Mouse (Mus musculus) lung, embryonic 16.5 days (tissue): ENCODE measurements around the gene Lmo2. TPM values are rescaled to one million over a fixed set of nuclear protein-coding genes. Genes with fewer than 3 reads are reported as not detected.

ENCODE experiments used
- ATAC-seq: fragments of 200-750 bp; cut with Nextera tagmentation; 2 replicates; pipeline ENCODE4 v1.8.0; 2017; ENCODE audit warnings: low read depth, mild to moderate bottlenecking, moderate library complexity
- H3K27ac ChIP-seq: fragments of 300-500 bp; sonication (generic); 2 replicates; pipeline ENCODE4 v1.5.1; 2014; ENCODE audit warnings: mild to moderate bottlenecking, control low read depth, low read length
- H3K27me3 ChIP-seq: fragments of 300-500 bp; sonication (generic); 2 replicates; pipeline ENCODE4 v1.6.1; 2014; ENCODE audit warnings: low read depth, low read length, mixed read lengths; ENCODE audit not compliant: control insufficient read depth, insufficient read depth
- H3K36me3 ChIP-seq: fragments of 300-500 bp; sonication (generic); 2 replicates; pipeline ENCODE4 v1.6.1; 2014; ENCODE audit warnings: low read length; ENCODE audit not compliant: control insufficient read depth, insufficient read depth
- H3K4me1 ChIP-seq: fragments of 300-500 bp; sonication (generic); replicated peaks from 2 replicates; pipeline ENCODE4 v1.6.1; 2014; ENCODE audit warnings: low read length, mixed read lengths; ENCODE audit not compliant: control insufficient read depth, insufficient read depth
- H3K4me2 ChIP-seq: fragments of 300-500 bp; sonication (generic); 2 replicates; pipeline ENCODE4 v1.6.1; 2014; ENCODE audit warnings: low read depth, low read length, control low read depth
- H3K4me3 ChIP-seq: fragments of 300-500 bp; sonication (generic); 2 replicates; pipeline ENCODE4 v1.5.1; 2014; ENCODE audit warnings: mild to moderate bottlenecking, low read length, control low read depth
- H3K9ac ChIP-seq: fragments of 300-500 bp; sonication (generic); 2 replicates; pipeline ENCODE4 v1.6.1; 2014; ENCODE audit warnings: low read length, control low read depth
- H3K9me3 ChIP-seq: fragments of 300-500 bp; sonication (generic); 2 replicates; pipeline ENCODE4 v1.6.1; 2016; ENCODE audit warnings: low read length; ENCODE audit not compliant: control insufficient read depth
- WGBS: fragments of 180-500 bp; shearing (Covaris S2); extraction: QIAGEN DNeasy Blood & Tissue Kit; methylation state at CpG from one replicate; pipeline ENCODE4 v1.1.7; 2014; 5-methylcytosine and 5-hydroxymethylcytosine counted together
- polyA plus RNA-seq: library from polyadenylated mRNA; unstranded; fragments of >200 nt; fragmentation: Nextera tagmentation; extraction: Ambion mirVana; gene quantifications from 2 replicates; pipeline ENCODE4 v1.2.1, GENCODE M21; 2015

Lmo2 gene
- polyA plus RNA-seq, 1 experiment from 2014 or later: 31.6 TPM

GRCm38 (mm10) chr2:103937670-103938069 is 20.1 kb upstream of the Lmo2 start:
- no peak overlapping the region for H3K4me2 ChIP-seq
- ATAC-seq: no peak
- no peak overlapping the region for H3K9ac ChIP-seq
- H3K27me3 ChIP-seq: no peaks in the 10 kb centered on the region
- no peak overlapping the region for H3K27ac ChIP-seq
- no peaks in the 10 kb centered on the region; the same call in 1 of the 2 replicates for H3K4me1 ChIP-seq
- no peaks in the 10 kb centered on the region for H3K9me3 ChIP-seq
- no peak overlapping the region for H3K4me3 ChIP-seq
- WGBS: 83% methylated on average over 2 of the region's 2 CpGs
- no peaks in the 10 kb centered on the region for H3K36me3 ChIP-seq

GRCm38 (mm10) chr2:103938573-103938972 is 19.2 kb upstream of the Lmo2 start:
- H3K36me3 ChIP-seq: no peaks in the 10 kb centered on the region
- 71% methylated on average over 1 of the region's 1 CpGs for WGBS
- no peaks in the 10 kb centered on the region for H3K9me3 ChIP-seq
- ATAC-seq: no peak
- H3K27ac ChIP-seq: no peak overlapping the region
- no peaks in the 10 kb centered on the region for H3K27me3 ChIP-seq
- H3K9ac ChIP-seq: no peak overlapping the region
- H3K4me1 ChIP-seq: no peaks in the 10 kb centered on the region; the same call in 1 of the 2 replicates
- H3K4me3 ChIP-seq: no peak overlapping the region
- H3K4me2 ChIP-seq: no peak overlapping the region

GRCm38 (mm10) chr2:103939003-103939402 is 18.8 kb upstream of the Lmo2 start:
- Histone ChIP-seq H3K9me3 (no peaks in the 10 kb centered on the region), H3K27ac (no peak overlapping the region), H3K4me3 (no peak overlapping the region), H3K4me1 (no peaks in the 10 kb centered on the region; the same call in 1 of the 2 replicates), H3K36me3 (no peaks in the 10 kb centered on the region), H3K4me2 (no peak overlapping the region), H3K9ac (no peak overlapping the region), H3K27me3 (no peaks in the 10 kb centered on the region)
- ATAC-seq: no peak

- Histone ChIP-seq H3K4me3 (no peak overlapping the region), H3K27ac (no peak overlapping the region), H3K4me1 (no peaks in the 10 kb centered on the region), H3K4me2 (no peak overlapping the region), H3K36me3 (no peaks in the 10 kb centered on the region), H3K9me3 (no peaks in the 10 kb centered on the region), H3K9ac (no peak overlapping the region), H3K27me3 (no peaks in the 10 kb centered on the region)
- WGBS: 74% methylated on average over 3 of the region's 3 CpGs
- ATAC-seq: no peak
Observed at GRCm38 (mm10) chr2:103941085-103941484, 16.7 kb upstream of the Lmo2 start.

GRCm38 (mm10) chr2:103944859-103945258 is 12.9 kb upstream of the Lmo2 start:
- Histone ChIP-seq H3K36me3 (no peaks in the 10 kb centered on the region), H3K9ac (no peak overlapping the region), H3K4me1 (no peaks in the 10 kb centered on the region), H3K9me3 (no peaks in the 10 kb centered on the region), H3K4me3 (no peak overlapping the region), H3K4me2 (no peak overlapping the region), H3K27me3 (no peaks in the 10 kb centered on the region), H3K27ac (no peak overlapping the region)
- WGBS: 74% methylated on average over 2 of the region's 2 CpGs
- ATAC-seq: no peak

GRCm38 (mm10) chr2:103945571-103946092 is 12.2 kb upstream of the Lmo2 start:
- no peaks in the 10 kb centered on the region for H3K36me3 ChIP-seq
- no peaks in the 10 kb centered on the region for H3K27me3 ChIP-seq
- WGBS: 64% methylated on average over 5 of the region's 5 CpGs
- no peak overlapping the region for H3K4me2 ChIP-seq
- H3K4me3 ChIP-seq: no peak overlapping the region
- no peak overlapping the region for H3K9ac ChIP-seq
- no peak for ATAC-seq
- H3K27ac ChIP-seq: no peak overlapping the region
- H3K4me1 ChIP-seq: no peaks in the 10 kb centered on the region
- H3K9me3 ChIP-seq: no peaks in the 10 kb centered on the region

- Histone ChIP-seq H3K9me3 (no peaks in the 10 kb centered on the region), H3K4me1 (no peaks in the 10 kb centered on the region), H3K27ac (no peak overlapping the region), H3K4me2 (no peak overlapping the region), H3K9ac (no peak overlapping the region), H3K4me3 (no peak overlapping the region), H3K36me3 (no peaks in the 10 kb centered on the region), H3K27me3 (no peaks in the 10 kb centered on the region)
- no peak for ATAC-seq
- WGBS: 72% methylated on average over 8 of the region's 8 CpGs
Observed at GRCm38 (mm10) chr2:103946892-103947291, 10.9 kb upstream of the Lmo2 start.

- H3K27ac ChIP-seq: no peak overlapping the region
- ATAC-seq: no peak
- H3K36me3 ChIP-seq: no peaks in the 10 kb centered on the region
- 49% methylated on average over 8 of the region's 8 CpGs for WGBS
- no peaks in the 10 kb centered on the region for H3K27me3 ChIP-seq
- no peaks in the 10 kb centered on the region for H3K9me3 ChIP-seq
- no peak overlapping the region for H3K9ac ChIP-seq
- no peak overlapping the region for H3K4me3 ChIP-seq
- no peaks in the 10 kb centered on the region for H3K4me1 ChIP-seq
- no peak overlapping the region for H3K4me2 ChIP-seq
Observed at GRCm38 (mm10) chr2:103947982-103948655, 9.7 kb upstream of the Lmo2 start.

- H3K9ac ChIP-seq: no peak overlapping the region
- ATAC-seq: no peak
- WGBS: 87% methylated on average over 6 of the region's 6 CpGs
- H3K4me1 ChIP-seq: no peaks in the 10 kb centered on the region
- no peak overlapping the region for H3K4me2 ChIP-seq
- H3K4me3 ChIP-seq: no peak overlapping the region
- H3K36me3 ChIP-seq: no peaks in the 10 kb centered on the region
- no peaks in the 10 kb centered on the region for H3K9me3 ChIP-seq
- no peaks in the 10 kb centered on the region for H3K27me3 ChIP-seq
- H3K27ac ChIP-seq: no peak overlapping the region
Observed at GRCm38 (mm10) chr2:103953050-103953835, 4.5 kb upstream of the Lmo2 start.
